Mouse (Mus musculus) hindbrain, embryonic 12.5 days (tissue): ENCODE data around the gene Csnk2b. TPM values are rescaled to one million over a fixed set of nuclear protein-coding genes. Genes with fewer than 3 reads are reported as not detected.

Experiments used
- ATAC-seq: fragments of 200-750 bp; cut with Nextera tagmentation; 2 replicates; pipeline ENCODE4 v1.8.0; 2017; ENCODE audit warnings: moderate TSS enrichment; ENCODE audit not compliant: low FRiP score
- H3K27ac ChIP-seq: fragments of 300-500 bp; sonication (generic); 2 replicates; pipeline ENCODE4 v1.5.1; 2016; ENCODE audit warnings: mild to moderate bottlenecking
- H3K27me3 ChIP-seq: fragments of 300-500 bp; sonication (generic); 2 replicates; pipeline ENCODE4 v1.6.1; 2016; ENCODE audit warnings: mild to moderate bottlenecking
- H3K36me3 ChIP-seq: fragments of 300-500 bp; sonication (generic); 2 replicates; pipeline ENCODE4 v1.6.1; 2016; ENCODE audit warnings: mild to moderate bottlenecking
- H3K4me1 ChIP-seq: fragments of 300-500 bp; sonication (generic); 2 replicates; pipeline ENCODE4 v1.6.1; 2016
- H3K4me2 ChIP-seq: fragments of 300-500 bp; sonication (generic); replicated peaks from 2 replicates; pipeline ENCODE4 v1.6.1; 2016; ENCODE audit warnings: mild to moderate bottlenecking
- H3K4me3 ChIP-seq: fragments of 300-500 bp; sonication (generic); 2 replicates; pipeline ENCODE4 v1.5.1; 2016; ENCODE audit warnings: mild to moderate bottlenecking
- H3K9ac ChIP-seq: fragments of 300-500 bp; sonication (generic); 2 replicates; pipeline ENCODE4 v1.6.1; 2016; ENCODE audit warnings: mild to moderate bottlenecking, moderate library complexity
- H3K9me3 ChIP-seq: fragments of 300-500 bp; sonication (generic); replicated peaks from 2 replicates; pipeline ENCODE4 v1.6.1; 2016; ENCODE audit warnings: mild to moderate bottlenecking
- WGBS: fragments of 180-500 bp; shearing (Covaris S2); methylation state at CpG from one replicate; pipeline ENCODE4 v1.1.7; 2016; 5-methylcytosine and 5-hydroxymethylcytosine counted together
- polyA plus RNA-seq: library from polyadenylated mRNA; unstranded; fragments of >200 nt; fragmentation: Nextera tagmentation; extraction: Ambion mirVana; gene quantifications from 2 replicates; pipeline ENCODE4 v1.2.1, GENCODE M21; 2016

Csnk2b gene
- polyA plus RNA-seq, 1 experiment from 2014 or later = 276 TPM

- 84% methylated on average over 7 of the region's 7 CpGs for WGBS
- H3K4me1 ChIP-seq = peaks cover 24% of the 10 kb centered on the region
- no peak overlapping the region for H3K27ac ChIP-seq
- H3K4me2 ChIP-seq = no peak overlapping the region
- no peak overlapping the region for H3K9ac ChIP-seq
- H3K4me3 ChIP-seq = no peak overlapping the region
- no peak for ATAC-seq
- H3K9me3 ChIP-seq = no peaks in the 10 kb centered on the region
- no peaks in the 10 kb centered on the region for H3K27me3 ChIP-seq
- peaks cover 75% of the 10 kb centered on the region for H3K36me3 ChIP-seq
Measured at GRCm38 (mm10) chr17:35159638-35160037, 37.8 kb upstream of the Csnk2b start.

DNA sequence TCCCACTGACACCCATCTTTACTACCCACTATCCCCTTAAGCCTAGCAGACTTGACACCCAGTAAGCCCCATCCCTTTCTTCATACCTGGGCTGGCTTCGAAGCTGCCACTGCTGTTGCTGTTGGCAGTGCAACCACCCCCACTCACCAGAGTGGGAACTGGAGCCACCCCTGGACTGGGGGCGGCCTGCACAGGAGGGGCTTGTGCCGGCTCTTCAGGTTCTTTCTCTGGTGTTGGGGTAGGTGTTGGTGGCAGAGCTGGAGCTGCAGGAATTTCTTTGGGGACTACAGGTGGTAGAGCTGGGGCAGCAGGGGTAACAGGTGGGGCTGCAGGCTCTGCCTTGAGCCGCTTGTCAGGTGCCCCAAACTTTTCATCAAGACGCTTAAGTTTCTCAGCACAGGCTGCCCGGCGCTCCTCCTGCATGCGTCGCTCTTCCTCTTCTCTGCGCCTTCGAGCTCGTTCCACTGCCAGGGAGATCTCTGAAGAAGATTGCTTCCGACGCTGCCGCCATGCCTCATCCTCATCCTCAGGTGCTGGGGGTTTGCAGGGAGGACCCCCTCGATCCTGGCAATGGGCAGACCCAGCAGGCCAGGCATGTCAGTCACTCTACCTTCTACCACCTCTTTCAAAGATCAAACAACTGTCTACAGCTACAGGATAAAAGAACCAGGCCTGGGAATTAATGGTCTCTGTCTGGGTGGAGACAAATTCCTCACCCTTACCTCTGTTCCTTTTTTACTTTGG, 37.2 kb upstream of the Csnk2b start:
- Histone ChIP-seq H3K4me3 (no peak overlapping the region), H3K36me3 (peaks cover 81% of the 10 kb centered on the region), H3K4me1 (peaks cover 24% of the 10 kb centered on the region), H3K9me3 (no peaks in the 10 kb centered on the region), H3K4me2 (no peak overlapping the region), H3K27ac (no peak overlapping the region), H3K27me3 (no peaks in the 10 kb centered on the region), H3K9ac (no peak overlapping the region)
- ATAC-seq = no peak
- WGBS = 95% methylated on average over 16 of the region's 16 CpGs

GRCm38 (mm10) chr17:35157661-35158175, 35.9 kb upstream of the Csnk2b start:
- ATAC-seq = no peak
- Histone ChIP-seq H3K36me3 (peaks cover 94% of the 10 kb centered on the region), H3K4me3 (no peak overlapping the region), H3K27me3 (no peaks in the 10 kb centered on the region), H3K9me3 (no peaks in the 10 kb centered on the region), H3K4me1 (peaks cover 15% of the 10 kb centered on the region), H3K9ac (no peak overlapping the region), H3K4me2 (no peak overlapping the region), H3K27ac (no peak overlapping the region)
- WGBS = 91% methylated on average over 8 of the region's 8 CpGs

- peaks cover 11% of the 10 kb centered on the region for H3K4me1 ChIP-seq
- H3K9ac ChIP-seq = no peak overlapping the region
- no peaks in the 10 kb centered on the region for H3K9me3 ChIP-seq
- ATAC-seq = no peak
- H3K27me3 ChIP-seq = no peaks in the 10 kb centered on the region
- no peak overlapping the region for H3K4me2 ChIP-seq
- H3K27ac ChIP-seq = no peak overlapping the region
- 93% methylated on average over 8 of the region's 8 CpGs for WGBS
- H3K4me3 ChIP-seq = no peak overlapping the region
- H3K36me3 ChIP-seq = peaks cover 99% of the 10 kb centered on the region
Measured at GRCm38 (mm10) chr17:35157254-35157653, 35.4 kb upstream of the Csnk2b start.

GRCm38 (mm10) chr17:35156461-35157200, 34.8 kb upstream of the Csnk2b start:
- Histone ChIP-seq H3K9me3 (no peaks in the 10 kb centered on the region), H3K4me3 (no peak overlapping the region), H3K36me3 (peaks cover 100% of the 10 kb centered on the region), H3K4me2 (no peak overlapping the region), H3K27ac (no peak overlapping the region), H3K9ac (no peak overlapping the region), H3K4me1 (peaks cover 4% of the 10 kb centered on the region), H3K27me3 (no peaks in the 10 kb centered on the region)
- 91% methylated on average over 33 of the region's 33 CpGs for WGBS
- no peak for ATAC-seq

DNA sequence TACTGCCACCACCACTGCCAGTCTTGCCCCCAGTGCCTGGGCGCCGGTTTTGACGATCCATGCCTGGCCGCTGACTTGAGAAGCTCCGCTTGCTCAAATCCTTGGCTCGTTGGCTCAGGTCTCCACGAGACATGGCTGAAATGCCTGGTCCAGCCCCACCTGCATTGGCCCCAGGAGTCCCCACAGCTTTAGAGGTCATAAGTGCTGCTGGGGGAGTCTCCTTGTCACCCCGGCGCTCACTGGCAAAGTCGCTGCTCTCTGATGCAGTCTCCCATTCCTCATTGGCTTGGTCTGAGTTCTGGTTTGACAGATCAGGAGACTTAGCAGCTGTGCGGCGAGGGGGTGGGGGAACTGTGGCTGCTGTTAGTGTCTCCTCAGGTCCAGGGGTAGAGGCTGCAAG, 33.6 kb upstream of the Csnk2b start:
- WGBS = 96% methylated on average over 12 of the region's 12 CpGs
- ATAC-seq = no peak
- no peak overlapping the region for H3K4me2 ChIP-seq

GRCm38 (mm10) chr17:35154616-35155015, 32.8 kb upstream of the Csnk2b start:
- Histone ChIP-seq H3K36me3 (peaks cover 98% of the 10 kb centered on the region), H3K4me3 (no peak overlapping the region), H3K27ac (no peak overlapping the region; the same call in 1 of the 2 replicates), H3K4me2 (no peak overlapping the region), H3K27me3 (no peaks in the 10 kb centered on the region), H3K9me3 (no peaks in the 10 kb centered on the region), H3K9ac (no peak overlapping the region), H3K4me1 (no peaks in the 10 kb centered on the region)
- WGBS = 76% methylated on average over 7 of the region's 7 CpGs
- ATAC-seq = no peak

More for the DNA sequence above, 33.6 kb upstream of the Csnk2b start:
- Histone ChIP-seq H3K27me3 (no peaks in the 10 kb centered on the region), H3K4me1 (no peaks in the 10 kb centered on the region), H3K9me3 (no peaks in the 10 kb centered on the region), H3K9ac (no peak overlapping the region), H3K27ac (no peak overlapping the region), H3K36me3 (peaks cover 98% of the 10 kb centered on the region), H3K4me3 (no peak overlapping the region)

DNA sequence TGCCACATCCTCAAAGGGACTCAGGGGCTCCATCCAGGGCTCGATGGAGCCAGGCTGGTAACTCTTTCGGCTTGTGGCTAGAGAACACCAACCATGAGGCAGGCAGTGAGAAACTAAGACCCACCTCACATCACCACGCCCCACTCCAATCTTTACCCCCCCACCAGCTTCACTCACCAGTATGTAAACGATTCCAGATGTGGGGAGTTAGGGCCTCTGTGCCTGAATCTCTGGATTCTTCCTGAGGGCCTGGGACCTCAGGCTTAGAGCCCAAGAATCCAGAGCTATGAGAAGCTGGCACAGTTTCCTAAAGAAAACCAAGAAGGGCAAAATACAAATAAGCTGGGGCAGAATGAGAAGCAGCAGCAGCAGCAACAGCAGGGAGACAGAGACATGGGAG, 32.1 kb upstream of the Csnk2b start:
- no peaks in the 10 kb centered on the region for H3K4me1 ChIP-seq
- H3K9ac ChIP-seq = no peak overlapping the region
- H3K4me3 ChIP-seq = no peak overlapping the region
- H3K36me3 ChIP-seq = peaks cover 98% of the 10 kb centered on the region
- H3K4me2 ChIP-seq = no peak overlapping the region
- H3K9me3 ChIP-seq = no peaks in the 10 kb centered on the region
- WGBS = 93% methylated on average over 4 of the region's 4 CpGs
- no peak for ATAC-seq
- H3K27ac ChIP-seq = no peak overlapping the region
- H3K27me3 ChIP-seq = no peaks in the 10 kb centered on the region

- WGBS = 92% methylated on average over 9 of the region's 9 CpGs
- H3K9me3 ChIP-seq = no peaks in the 10 kb centered on the region
- no peak for ATAC-seq
- H3K4me2 ChIP-seq = no peak overlapping the region
- no peak overlapping the region for H3K4me3 ChIP-seq
- no peak overlapping the region for H3K27ac ChIP-seq
- H3K27me3 ChIP-seq = no peaks in the 10 kb centered on the region
- H3K4me1 ChIP-seq = no peaks in the 10 kb centered on the region
- no peak overlapping the region for H3K9ac ChIP-seq
- H3K36me3 ChIP-seq = peaks cover 98% of the 10 kb centered on the region
Measured at GRCm38 (mm10) chr17:35153077-35153476, 31.2 kb upstream of the Csnk2b start.

- WGBS = 98% methylated on average over 4 of the region's 4 CpGs
- H3K27ac ChIP-seq = no peak overlapping the region
Measured at GRCm38 (mm10) chr17:35152121-35152520, 30.3 kb upstream of the Csnk2b start.

GRCm38 (mm10) chr17:35147922-35148639, 26.2 kb upstream of the Csnk2b start:
- 65% methylated on average over 5 of the region's 5 CpGs for WGBS
- ATAC-seq = no peak
- no peaks in the 10 kb centered on the region for H3K9me3 ChIP-seq
- H3K4me1 ChIP-seq = no peaks in the 10 kb centered on the region
- no peak overlapping the region for H3K9ac ChIP-seq
- peaks cover 96% of the 10 kb centered on the region for H3K36me3 ChIP-seq
- H3K4me3 ChIP-seq = no peak overlapping the region
- no peak overlapping the region for H3K4me2 ChIP-seq
- H3K27me3 ChIP-seq = no peaks in the 10 kb centered on the region
- H3K27ac ChIP-seq = no peak overlapping the region

More at GRCm38 (mm10) chr17:35152121-35152520, 30.3 kb upstream of the Csnk2b start:
- no peak overlapping the region for H3K9ac ChIP-seq
- no peak overlapping the region for H3K4me2 ChIP-seq
- H3K4me3 ChIP-seq = no peak overlapping the region
- H3K4me1 ChIP-seq = no peaks in the 10 kb centered on the region
- peaks cover 96% of the 10 kb centered on the region for H3K36me3 ChIP-seq
- H3K27me3 ChIP-seq = no peaks in the 10 kb centered on the region
- no peaks in the 10 kb centered on the region for H3K9me3 ChIP-seq
- no peak for ATAC-seq

GRCm38 (mm10) chr17:35147348-35147747, 25.5 kb upstream of the Csnk2b start:
- H3K9ac ChIP-seq = no peak overlapping the region
- no peaks in the 10 kb centered on the region for H3K4me1 ChIP-seq
- no peak overlapping the region for H3K4me3 ChIP-seq
- H3K36me3 ChIP-seq = peaks cover 96% of the 10 kb centered on the region
- H3K4me2 ChIP-seq = no peak overlapping the region
- ATAC-seq = no peak
- no peaks in the 10 kb centered on the region for H3K27me3 ChIP-seq
- H3K27ac ChIP-seq = 0 out of 2 replicates have a peak overlapping the region, but pooled peaks have one; percentile 30
- 61% methylated on average over 3 of the region's 3 CpGs for WGBS
- no peaks in the 10 kb centered on the region for H3K9me3 ChIP-seq
